Mouse (Mus musculus) heart, postnatal 0 days (tissue): Measurements from ENCODE around the gene Atp8a1.

Experiments
- CTCF ChIP-seq: IDR thresholded peaks from 2 replicates; pipeline ENCODE4 v1.5.1; 2016; ENCODE audit warnings: antibody characterized with exemption, control low read depth, low read depth
- EP300 ChIP-seq: IDR thresholded peaks from 2 replicates; pipeline ENCODE4 v1.6.1; 2016; ENCODE audit warnings: antibody characterized with exemption, low read depth

DNA sequence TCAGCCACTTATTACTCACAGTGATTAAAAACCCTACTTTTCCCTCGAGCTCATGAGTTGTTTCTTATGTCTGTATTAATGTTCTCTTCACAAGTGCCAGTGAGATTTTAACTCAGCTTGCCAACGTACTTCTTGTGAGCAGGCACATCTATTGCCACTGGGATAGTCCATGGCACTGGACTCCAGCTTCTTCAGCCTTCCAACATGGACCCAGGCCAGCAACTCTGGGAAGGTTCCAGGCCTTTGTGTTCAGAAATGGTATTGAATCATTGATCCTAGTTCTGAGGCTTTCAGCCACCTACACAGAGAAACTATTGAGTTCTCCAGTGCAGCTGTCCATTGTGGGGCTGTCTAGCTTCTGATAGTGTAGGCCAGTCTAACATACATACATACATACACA lies 5.6 kb upstream of the Atp8a1 start:
- TF ChIP-seq CTCF (no peak), EP300 (no peak)
